Mouse (Mus musculus) neural tube, embryonic 12.5 days (tissue): ENCODE measurements around the gene Adarb2. TPM values are rescaled to one million over a fixed set of nuclear protein-coding genes. Genes with fewer than 3 reads are reported as not detected.

Experiments
- ATAC-seq: fragments of 200-750 bp; cut with Nextera tagmentation; 2 replicates; pipeline ENCODE4 v1.8.0; 2017; ENCODE audit warnings: low read depth, mild to moderate bottlenecking, moderate TSS enrichment, moderate library complexity; ENCODE audit not compliant: low FRiP score
- H3K27ac ChIP-seq: fragments of 300-500 bp; sonication (generic); 2 replicates; pipeline ENCODE4 v1.5.1; 2016
- H3K27me3 ChIP-seq: fragments of 300-500 bp; sonication (generic); replicated peaks from 2 replicates; pipeline ENCODE4 v1.6.1; 2016; ENCODE audit warnings: mild to moderate bottlenecking
- H3K36me3 ChIP-seq: fragments of 300-500 bp; sonication (generic); 2 replicates; pipeline ENCODE4 v1.6.1; 2016; ENCODE audit warnings: mild to moderate bottlenecking
- H3K4me1 ChIP-seq: fragments of 300-500 bp; sonication (generic); 2 replicates; pipeline ENCODE4 v1.6.1; 2016
- H3K4me2 ChIP-seq: fragments of 300-500 bp; sonication (generic); replicated peaks from 2 replicates; pipeline ENCODE4 v1.6.1; 2016; ENCODE audit warnings: mild to moderate bottlenecking
- H3K4me3 ChIP-seq: fragments of 300-500 bp; sonication (generic); 2 replicates; pipeline ENCODE4 v1.5.1; 2016
- H3K9ac ChIP-seq: fragments of 300-500 bp; sonication (generic); 2 replicates; pipeline ENCODE4 v1.6.1; 2016; ENCODE audit warnings: mild to moderate bottlenecking
- H3K9me3 ChIP-seq: fragments of 300-500 bp; sonication (generic); 2 replicates; pipeline ENCODE4 v1.6.1; 2016; ENCODE audit warnings: mild to moderate bottlenecking
- WGBS: fragments of 180-500 bp; shearing (Covaris S2); methylation state at CpG from one replicate; pipeline ENCODE4 v1.1.7; 2016; 5-methylcytosine and 5-hydroxymethylcytosine counted together
- polyA plus RNA-seq: library from polyadenylated mRNA; unstranded; fragments of >200 nt; fragmentation: Nextera tagmentation; extraction: Ambion mirVana; gene quantifications from 2 replicates; pipeline ENCODE4 v1.2.1, GENCODE M21; 2016

Adarb2 gene
- polyA plus RNA-seq, 1 experiment from 2014 or later, result 11.5 TPM

- Histone ChIP-seq H3K9me3 (no peaks in the 10 kb centered on the region), H3K4me1 (no peaks in the 10 kb centered on the region), H3K9ac (no peak overlapping the region), H3K4me3 (no peak overlapping the region), H3K27me3 (no peaks in the 10 kb centered on the region), H3K27ac (no peak overlapping the region), H3K4me2 (no peak overlapping the region), H3K36me3 (no peaks in the 10 kb centered on the region)
- ATAC-seq, result no peak
- 84% methylated on average over 2 of the region's 2 CpGs for WGBS
Measured at GRCm38 (mm10) chr13:8622263-8622662, 419.6 kb downstream of the Adarb2 start.

- no peak for ATAC-seq
- Histone ChIP-seq H3K9me3 (no peaks in the 10 kb centered on the region), H3K27ac (no peak overlapping the region), H3K4me2 (no peak overlapping the region), H3K4me1 (no peaks in the 10 kb centered on the region), H3K4me3 (no peak overlapping the region), H3K9ac (no peak overlapping the region), H3K27me3 (no peaks in the 10 kb centered on the region), H3K36me3 (no peaks in the 10 kb centered on the region)
- WGBS, result 85% methylated on average over 6 of the region's 6 CpGs
Measured at GRCm38 (mm10) chr13:8629565-8629964, 426.9 kb downstream of the Adarb2 start.

GRCm38 (mm10) chr13:8631618-8632017 is 429.0 kb downstream of the Adarb2 start:
- Histone ChIP-seq H3K9ac (no peak overlapping the region), H3K36me3 (no peaks in the 10 kb centered on the region), H3K4me3 (no peak overlapping the region), H3K4me1 (no peaks in the 10 kb centered on the region), H3K27ac (no peak overlapping the region), H3K27me3 (no peaks in the 10 kb centered on the region), H3K9me3 (no peaks in the 10 kb centered on the region), H3K4me2 (no peak overlapping the region)
- WGBS, result 89% methylated on average over 1 of the region's 1 CpGs
- no peak for ATAC-seq

- Histone ChIP-seq H3K9me3 (no peaks in the 10 kb centered on the region), H3K27me3 (no peaks in the 10 kb centered on the region), H3K36me3 (no peaks in the 10 kb centered on the region), H3K4me3 (no peak overlapping the region), H3K4me1 (no peaks in the 10 kb centered on the region), H3K4me2 (no peak overlapping the region), H3K27ac (no peak overlapping the region), H3K9ac (no peak overlapping the region)
- ATAC-seq, result no peak
- WGBS, result 73% methylated on average over 5 of the region's 5 CpGs
Measured at GRCm38 (mm10) chr13:8632072-8632471, 429.4 kb downstream of the Adarb2 start.

- 70% methylated on average over 5 of the region's 5 CpGs for WGBS
- no peaks in the 10 kb centered on the region for H3K9me3 ChIP-seq
- no peaks in the 10 kb centered on the region for H3K27me3 ChIP-seq
- no peak overlapping the region for H3K9ac ChIP-seq
- 0 out of 2 replicates have a peak, but pooled peaks have one; percentile 41 for ATAC-seq
- H3K4me3 ChIP-seq, result no peak overlapping the region
- H3K36me3 ChIP-seq, result no peaks in the 10 kb centered on the region
- H3K4me1 ChIP-seq, result no peaks in the 10 kb centered on the region
- H3K4me2 ChIP-seq, result no peak overlapping the region
- H3K27ac ChIP-seq, result no peak overlapping the region
Measured at GRCm38 (mm10) chr13:8633385-8634337, 431.0 kb downstream of the Adarb2 start.

- no peaks in the 10 kb centered on the region for H3K27me3 ChIP-seq
- no peaks in the 10 kb centered on the region for H3K4me1 ChIP-seq
- H3K36me3 ChIP-seq, result no peaks in the 10 kb centered on the region
- H3K9ac ChIP-seq, result no peak overlapping the region
- no peak for ATAC-seq
- 95% methylated on average over 2 of the region's 2 CpGs for WGBS
- H3K27ac ChIP-seq, result no peak overlapping the region
- no peaks in the 10 kb centered on the region for H3K9me3 ChIP-seq
- no peak overlapping the region for H3K4me3 ChIP-seq
- H3K4me2 ChIP-seq, result no peak overlapping the region
Measured at GRCm38 (mm10) chr13:8642084-8642483, 439.4 kb downstream of the Adarb2 start.

- Histone ChIP-seq H3K4me3 (no peak overlapping the region), H3K27me3 (no peaks in the 10 kb centered on the region), H3K36me3 (no peaks in the 10 kb centered on the region), H3K4me2 (no peak overlapping the region), H3K9ac (no peak overlapping the region), H3K4me1 (no peaks in the 10 kb centered on the region), H3K27ac (no peak overlapping the region), H3K9me3 (no peaks in the 10 kb centered on the region)
- WGBS, result 82% methylated on average over 3 of the region's 3 CpGs
- ATAC-seq, result no peak
Measured at GRCm38 (mm10) chr13:8643920-8644319, 441.3 kb downstream of the Adarb2 start.

- Histone ChIP-seq H3K4me1 (no peaks in the 10 kb centered on the region), H3K9ac (no peak overlapping the region), H3K9me3 (no peaks in the 10 kb centered on the region), H3K36me3 (no peaks in the 10 kb centered on the region), H3K27me3 (no peaks in the 10 kb centered on the region), H3K27ac (no peak overlapping the region), H3K4me2 (no peak overlapping the region), H3K4me3 (no peak overlapping the region)
- 88% methylated on average over 9 of the region's 9 CpGs for WGBS
- no peak for ATAC-seq
Measured at GRCm38 (mm10) chr13:8644805-8645679, 442.4 kb downstream of the Adarb2 start.

- WGBS, result 45% methylated on average over 2 of the region's 2 CpGs
- no peaks in the 10 kb centered on the region for H3K4me1 ChIP-seq
- no peak overlapping the region for H3K9ac ChIP-seq
- H3K4me2 ChIP-seq, result no peak overlapping the region
- no peaks in the 10 kb centered on the region for H3K36me3 ChIP-seq
- H3K4me3 ChIP-seq, result no peak overlapping the region
- no peak overlapping the region for H3K27ac ChIP-seq
- no peaks in the 10 kb centered on the region for H3K9me3 ChIP-seq
- H3K27me3 ChIP-seq, result no peaks in the 10 kb centered on the region
- ATAC-seq, result no peak
Measured at GRCm38 (mm10) chr13:8649261-8649660, 446.6 kb downstream of the Adarb2 start.

- Histone ChIP-seq H3K4me3 (no peak overlapping the region), H3K9ac (no peak overlapping the region), H3K27ac (no peak overlapping the region), H3K9me3 (no peaks in the 10 kb centered on the region), H3K4me2 (no peak overlapping the region), H3K4me1 (no peaks in the 10 kb centered on the region), H3K27me3 (no peaks in the 10 kb centered on the region), H3K36me3 (no peaks in the 10 kb centered on the region)
- peak; percentile 82 for ATAC-seq
- WGBS, result 82% methylated on average over 9 of the region's 9 CpGs
Measured at GRCm38 (mm10) chr13:8664615-8665240, 462.1 kb downstream of the Adarb2 start.

- H3K9ac ChIP-seq, result no peak overlapping the region
- no peak for ATAC-seq
Measured at GRCm38 (mm10) chr13:8677174-8677573, 474.5 kb downstream of the Adarb2 start.

More at GRCm38 (mm10) chr13:8677174-8677573, 474.5 kb downstream of the Adarb2 start:
- H3K9me3 ChIP-seq, result no peaks in the 10 kb centered on the region
- no peak overlapping the region for H3K27ac ChIP-seq
- no peak overlapping the region for H3K4me2 ChIP-seq
- no peaks in the 10 kb centered on the region for H3K36me3 ChIP-seq
- no peaks in the 10 kb centered on the region for H3K27me3 ChIP-seq
- 63% methylated on average over 5 of the region's 5 CpGs for WGBS
- H3K4me3 ChIP-seq, result no peak overlapping the region
- no peaks in the 10 kb centered on the region for H3K4me1 ChIP-seq
